Mouse (Mus musculus): ENCODE results near the gene Dydc1. TPM values are rescaled to one million over a fixed set of nuclear protein-coding genes. Genes with fewer than 3 reads are reported as not detected.
A peak's percentile ranks its signal among the peaks of the same experiment; 100 is the strongest.

Gene Dydc1
- not detected in 2 replicates for total RNA-seq (2014; rRNA removed)
- polyA plus RNA-seq (2015; fragmentation: Nextera tagmentation; extraction: Ambion mirVana): 0.43 TPM in 1 of 2 replicates, not detected in the other

DNA sequence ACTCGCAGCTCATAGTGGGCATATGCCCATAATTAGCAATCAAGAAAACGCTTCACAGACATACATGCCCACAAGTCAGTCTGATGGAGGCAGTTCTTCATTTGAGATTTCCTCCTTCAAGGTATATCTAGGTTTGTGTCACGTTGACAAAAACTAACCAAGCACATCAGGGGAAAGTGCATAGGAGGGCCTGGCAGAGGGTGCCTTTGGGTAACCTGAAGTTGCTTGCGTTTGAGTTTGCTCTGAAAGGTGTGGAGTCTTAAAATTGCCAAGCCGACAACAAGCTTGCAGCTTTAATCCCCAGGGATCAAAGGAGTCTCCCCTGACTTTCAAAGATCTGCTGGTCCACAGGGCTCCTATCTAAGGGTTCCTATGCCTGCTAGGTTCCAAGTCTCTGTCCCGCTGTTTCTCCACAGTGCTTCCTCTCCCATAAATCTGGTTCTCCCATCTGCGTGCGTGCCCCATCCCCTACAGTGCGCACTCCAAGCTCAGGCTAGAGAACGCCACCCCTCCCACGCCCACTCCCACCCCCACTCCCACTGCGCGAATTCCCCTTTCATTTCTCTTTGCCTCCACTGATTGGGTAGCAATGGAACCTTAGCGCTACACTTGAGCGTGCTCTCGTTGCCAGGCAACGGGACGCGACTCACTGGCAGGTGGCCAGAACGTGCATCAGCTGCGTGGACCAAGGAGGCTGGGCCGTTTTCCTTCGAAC is at the start of gene Dydc1:
Gene Dydc1, plus strand, starts transcription at position 683 of the 715 bp plus-strand sequence.
- no peaks in the 10 kb centered on the region for H3K4me1 ChIP-seq (ENCODE audit: insufficient read depth, low read length)
- peak within 1 kb of the TSS; percentile 37; the same call in 1 of the 2 replicates for H3K9ac ChIP-seq (replicated peaks; ENCODE audit: low read length)
- H3K36me3 ChIP-seq (ENCODE audit: insufficient read depth, low read length): no peaks in the 10 kb centered on the region
- DNase-seq (ENCODE audit: low spot score) (peak; percentile 90), ATAC-seq (peak; percentile 92)
- H3K4me2 ChIP-seq (ENCODE audit: low read depth, low read length): peak within 1 kb of the TSS; percentile 83
- H3K9me3 ChIP-seq (ENCODE audit: low read length): no peaks in the 10 kb centered on the region
- H3K27ac ChIP-seq: no peak within 1 kb of the TSS; the same call in 1 of the 2 replicates
- no peak for TF ChIP-seq CTCF (IDR thresholded peaks at IDR 0.05; ENCODE audit: low read depth)
- H3K27me3 ChIP-seq (ENCODE audit: insufficient read depth, low read length): no peaks in the 10 kb centered on the region
- peak within 1 kb of the TSS; percentile 47 for H3K4me3 ChIP-seq (ENCODE audit: low read length)
- 12% methylated on average over 23 of the region's 23 CpGs for WGBS

DNA sequence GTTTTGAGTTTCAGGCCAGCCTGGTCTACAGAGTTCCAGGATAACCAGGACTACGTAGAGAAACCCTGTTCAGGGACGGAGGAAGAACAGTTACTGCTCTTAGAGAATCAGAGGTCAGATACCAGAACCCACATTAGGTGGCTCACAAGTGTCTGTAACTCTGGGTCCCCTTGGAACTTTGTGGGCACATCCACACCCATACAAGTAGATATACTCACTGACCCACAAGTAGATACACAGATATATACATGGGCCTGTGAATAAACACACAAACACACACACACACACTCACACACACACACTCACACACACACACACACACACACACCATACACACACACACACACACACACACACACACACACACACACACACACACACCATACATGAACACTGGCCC is 47.6 kb upstream of the Dydc1 start:
- no peaks in the 10 kb centered on the region for H3K27me3 ChIP-seq (ENCODE audit: insufficient read depth, low read length)
- DNase-seq (ENCODE audit: low spot score) (no peak), ATAC-seq (no peak)
- no peak overlapping the region for H3K4me2 ChIP-seq (ENCODE audit: low read depth, low read length)
- TF ChIP-seq CTCF (IDR thresholded peaks at IDR 0.05; ENCODE audit: low read depth): no peak
- H3K4me1 ChIP-seq (ENCODE audit: insufficient read depth, low read length): no peaks in the 10 kb centered on the region
- no peak overlapping the region for H3K27ac ChIP-seq
- 93% methylated on average over 2 of the region's 2 CpGs for WGBS
- no peak overlapping the region for H3K4me3 ChIP-seq (ENCODE audit: low read length)
- H3K36me3 ChIP-seq (ENCODE audit: insufficient read depth, low read length): no peaks in the 10 kb centered on the region
- H3K9ac ChIP-seq (replicated peaks; ENCODE audit: low read length): no peak overlapping the region
- no peaks in the 10 kb centered on the region for H3K9me3 ChIP-seq (ENCODE audit: low read length)

DNA sequence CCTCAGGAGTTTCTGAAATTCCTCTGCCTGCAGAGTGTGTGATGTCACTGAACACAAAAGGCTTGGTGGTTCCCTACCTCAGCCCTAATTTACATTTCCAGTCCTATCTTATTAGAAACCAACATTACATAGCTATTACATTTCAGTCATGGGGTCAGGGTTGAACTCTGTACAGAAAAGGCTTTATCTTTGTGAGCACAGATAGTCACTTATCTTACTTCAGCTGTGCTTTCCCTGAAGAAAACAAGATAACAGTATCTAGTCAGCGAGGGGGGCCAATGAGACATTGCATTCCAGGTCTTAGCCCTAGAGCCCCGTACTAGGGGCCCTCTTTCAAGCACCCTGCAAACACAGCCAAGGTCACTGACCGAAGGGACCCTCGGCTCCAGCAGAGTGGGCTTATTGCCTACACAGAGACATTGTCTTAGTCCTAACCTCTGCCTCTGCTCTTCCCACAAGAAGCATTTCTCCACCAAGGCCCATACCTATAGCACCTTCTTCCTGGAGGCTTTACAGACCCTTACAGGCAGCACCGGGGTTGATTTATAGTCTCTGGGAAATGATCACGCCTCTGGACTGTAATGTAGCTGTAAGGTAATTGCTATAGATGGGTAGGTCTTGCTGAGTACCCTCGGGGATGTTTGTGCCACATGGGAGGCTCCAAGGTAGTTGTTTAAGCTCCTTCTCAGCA is 47.0 kb upstream of the Dydc1 start:
- Histone ChIP-seq H3K9ac (replicated peaks; ENCODE audit: low read length) (no peak overlapping the region), H3K36me3 (ENCODE audit: insufficient read depth, low read length) (no peaks in the 10 kb centered on the region), H3K4me2 (ENCODE audit: low read depth, low read length) (no peak overlapping the region), H3K4me3 (ENCODE audit: low read length) (no peak overlapping the region), H3K4me1 (ENCODE audit: insufficient read depth, low read length) (no peaks in the 10 kb centered on the region), H3K9me3 (ENCODE audit: low read length) (no peaks in the 10 kb centered on the region), H3K27ac (no peak overlapping the region), H3K27me3 (ENCODE audit: insufficient read depth, low read length) (no peaks in the 10 kb centered on the region)
- ATAC-seq (no peak), DNase-seq (ENCODE audit: low spot score) (no peak)
- 87% methylated on average over 7 of the region's 7 CpGs for WGBS
- no peak for TF ChIP-seq CTCF (IDR thresholded peaks at IDR 0.05; ENCODE audit: low read depth)

DNA sequence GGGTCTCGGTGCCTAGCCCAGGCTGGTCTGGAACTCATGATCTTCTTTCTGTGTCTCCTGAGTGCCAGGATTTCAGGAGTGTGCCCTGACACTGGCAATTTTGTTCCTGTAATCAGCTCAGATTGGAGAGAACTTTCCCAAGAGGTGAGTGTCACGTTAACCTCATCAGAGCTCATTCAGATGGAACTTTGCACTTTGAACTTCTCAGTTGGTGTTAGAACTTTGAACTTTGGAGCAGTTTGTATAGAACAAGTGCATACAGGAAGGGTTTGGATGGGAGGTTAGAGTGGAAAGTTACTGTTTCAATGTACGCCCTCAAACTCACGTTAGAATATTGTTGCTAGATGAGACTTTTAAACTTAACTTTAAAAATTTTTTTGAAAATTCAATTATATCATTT is 43.4 kb upstream of the Dydc1 start:
- ATAC-seq (no peak), DNase-seq (ENCODE audit: low spot score) (no peak)
- TF ChIP-seq CTCF (IDR thresholded peaks at IDR 0.05; ENCODE audit: low read depth): no peak
- Histone ChIP-seq H3K9me3 (ENCODE audit: low read length) (no peaks in the 10 kb centered on the region), H3K9ac (replicated peaks; ENCODE audit: low read length) (no peak overlapping the region), H3K27ac (no peak overlapping the region), H3K36me3 (ENCODE audit: insufficient read depth, low read length) (no peaks in the 10 kb centered on the region), H3K4me1 (ENCODE audit: insufficient read depth, low read length) (no peaks in the 10 kb centered on the region), H3K27me3 (ENCODE audit: insufficient read depth, low read length) (no peaks in the 10 kb centered on the region), H3K4me2 (ENCODE audit: low read depth, low read length) (no peak overlapping the region), H3K4me3 (ENCODE audit: low read length) (no peak overlapping the region)
- WGBS: 79% methylated on average over 4 of the region's 4 CpGs

DNA sequence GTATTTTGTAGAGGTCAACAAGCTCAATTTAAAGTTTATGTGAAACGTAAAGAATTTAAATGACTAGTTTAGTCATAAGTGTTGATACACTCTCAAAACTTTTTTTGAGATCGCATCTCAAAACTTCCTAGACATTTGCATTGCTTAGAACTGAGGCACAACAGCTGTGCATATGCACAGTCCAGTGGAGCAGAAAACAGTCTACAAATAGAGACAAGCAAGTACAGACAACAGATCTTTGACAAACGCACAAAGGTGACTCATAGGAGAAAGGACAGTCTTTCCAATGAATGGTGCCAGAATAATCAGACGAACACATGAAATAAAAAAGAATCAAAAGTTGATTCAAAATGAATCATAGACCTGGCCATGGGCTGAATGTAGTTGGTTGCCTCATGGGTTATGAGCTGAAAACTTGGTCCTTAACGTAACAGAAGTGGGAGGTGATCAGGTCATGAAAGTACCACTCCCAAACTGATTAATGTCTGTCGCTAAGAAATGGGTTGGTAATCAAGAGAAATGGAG is 41.7 kb upstream of the Dydc1 start:
- no peak for TF ChIP-seq CTCF (IDR thresholded peaks at IDR 0.05; ENCODE audit: low read depth)
- no peak overlapping the region for H3K9ac ChIP-seq (replicated peaks; ENCODE audit: low read length)
- H3K36me3 ChIP-seq (ENCODE audit: insufficient read depth, low read length): no peaks in the 10 kb centered on the region
- H3K9me3 ChIP-seq (ENCODE audit: low read length): no peaks in the 10 kb centered on the region
- H3K4me1 ChIP-seq (ENCODE audit: insufficient read depth, low read length): no peaks in the 10 kb centered on the region
- WGBS: 87% methylated on average over 6 of the region's 6 CpGs
- H3K4me3 ChIP-seq (ENCODE audit: low read length): no peak overlapping the region
- no peak overlapping the region for H3K4me2 ChIP-seq (ENCODE audit: low read depth, low read length)
- ATAC-seq: no peak
- DNase-seq (ENCODE audit: low spot score): no peak
- H3K27me3 ChIP-seq (ENCODE audit: insufficient read depth, low read length): no peaks in the 10 kb centered on the region
- no peak overlapping the region for H3K27ac ChIP-seq

DNA sequence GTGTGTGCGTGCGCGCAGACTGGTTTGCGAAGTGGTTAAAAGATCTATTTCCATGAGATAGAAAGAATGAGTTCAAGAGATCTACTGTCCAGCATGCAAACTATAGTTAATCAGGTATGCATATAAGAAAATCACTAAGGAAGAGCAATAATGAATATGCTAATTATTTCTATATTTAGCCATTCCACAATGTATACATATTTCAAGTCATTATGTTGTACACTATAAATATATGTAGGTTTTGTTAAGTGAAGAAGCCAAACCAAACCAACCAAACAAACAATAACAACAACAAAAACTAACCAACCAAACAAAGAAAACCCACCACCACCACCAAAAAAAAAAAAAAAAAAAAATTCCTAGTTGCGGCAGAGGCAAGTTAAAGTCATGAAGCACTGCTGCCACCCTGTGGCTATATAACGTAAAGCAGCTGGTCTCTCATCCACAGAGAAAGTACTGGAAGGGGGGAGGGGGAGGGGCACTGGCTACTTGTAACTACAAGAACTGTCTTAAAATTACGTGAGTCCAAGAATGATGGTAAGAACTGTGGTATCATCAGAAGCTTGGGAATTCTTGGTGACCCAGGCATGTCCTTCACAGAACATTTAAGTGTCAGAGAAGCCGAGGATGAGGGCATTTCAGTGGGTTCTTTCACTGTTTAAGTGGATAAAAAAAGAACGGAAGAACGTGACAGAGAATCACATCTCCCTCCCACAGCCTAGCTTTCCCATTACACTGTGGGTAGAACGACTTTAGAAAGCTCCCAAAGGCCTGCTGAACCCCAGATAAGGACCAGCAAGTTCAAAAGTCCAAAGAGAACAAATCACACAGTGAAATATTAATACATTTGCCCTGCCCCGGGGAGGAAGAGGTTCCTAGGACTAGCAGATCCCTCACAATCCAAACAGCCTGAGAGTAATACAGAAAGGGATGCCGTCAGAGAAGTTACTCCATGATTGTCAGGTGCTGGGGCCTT is 39.3 kb upstream of the Dydc1 start:
- ATAC-seq: peak; percentile 51
- H3K9ac ChIP-seq (replicated peaks; ENCODE audit: low read length): no peak overlapping the region
- DNase-seq (ENCODE audit: low spot score): peak; percentile 94
- no peaks in the 10 kb centered on the region for H3K36me3 ChIP-seq (ENCODE audit: insufficient read depth, low read length)
- H3K9me3 ChIP-seq (ENCODE audit: low read length): no peaks in the 10 kb centered on the region
- 54% methylated on average over 13 of the region's 13 CpGs for WGBS
- H3K4me2 ChIP-seq (ENCODE audit: low read depth, low read length): no peak overlapping the region
- no peaks in the 10 kb centered on the region for H3K27me3 ChIP-seq (ENCODE audit: insufficient read depth, low read length)
- no peak overlapping the region for H3K4me3 ChIP-seq (ENCODE audit: low read length)
- peak; percentile 84 for TF ChIP-seq CTCF (IDR thresholded peaks at IDR 0.05; ENCODE audit: low read depth)
- no peak overlapping the region for H3K27ac ChIP-seq
- H3K4me1 ChIP-seq (ENCODE audit: insufficient read depth, low read length): no peaks in the 10 kb centered on the region

All from hindbrain, postnatal 0 days (tissue).